Mouse (Mus musculus) lung, adult 2 months (tissue): ENCODE data around the gene Litaf. TPM values are rescaled to one million over a fixed set of nuclear protein-coding genes. Genes with fewer than 3 reads are reported as not detected.

Experiments used
- DNase-seq: peaks from one replicate; pipeline ENCODE4 v3.0.0; 2022
- H3K4me1 ChIP-seq: fragments of 200-500 bp; 2 replicates; pipeline ENCODE4 v1.6.1; 2011; ENCODE audit warnings: low read length; ENCODE audit not compliant: control insufficient read depth, insufficient read depth
- H3K4me3 ChIP-seq: fragments of 200-500 bp; replicated peaks from 2 replicates; pipeline ENCODE3; 2011; ENCODE audit warnings: low read depth, mild to moderate bottlenecking, control low read depth, low read length; ENCODE audit errors: extremely low read depth
- CTCF ChIP-seq: fragments of 200-500 bp; IDR thresholded peaks from 2 replicates; pipeline ENCODE4 v1.5.1; 2011; ENCODE audit warnings: mild to moderate bottlenecking, low read length, control low read depth; ENCODE audit not compliant: insufficient read depth
- POLR2A ChIP-seq: fragments of 200-500 bp; IDR thresholded peaks from 2 replicates; pipeline ENCODE4 v1.6.1; 2011; ENCODE audit warnings: low read depth, mild to moderate bottlenecking, control low read depth, low read length, borderline replicate concordance; ENCODE audit errors: extremely low read depth
- WGBS: fragments of 180-500 bp; shearing (Covaris S2); methylation state at CpG from one replicate; pipeline ENCODE4 v1.1.7; 2018; 5-methylcytosine and 5-hydroxymethylcytosine counted together
- polyA plus RNA-seq: library from polyadenylated mRNA; depleted of rRNA; stranded (reverse); fragments of >200 nt; gene quantifications from 2 replicates; pipeline ENCODE4 v1.2.3, GENCODE M21; 2012

The Litaf gene
- polyA plus RNA-seq, 1 experiment, result 215 TPM

DNA sequence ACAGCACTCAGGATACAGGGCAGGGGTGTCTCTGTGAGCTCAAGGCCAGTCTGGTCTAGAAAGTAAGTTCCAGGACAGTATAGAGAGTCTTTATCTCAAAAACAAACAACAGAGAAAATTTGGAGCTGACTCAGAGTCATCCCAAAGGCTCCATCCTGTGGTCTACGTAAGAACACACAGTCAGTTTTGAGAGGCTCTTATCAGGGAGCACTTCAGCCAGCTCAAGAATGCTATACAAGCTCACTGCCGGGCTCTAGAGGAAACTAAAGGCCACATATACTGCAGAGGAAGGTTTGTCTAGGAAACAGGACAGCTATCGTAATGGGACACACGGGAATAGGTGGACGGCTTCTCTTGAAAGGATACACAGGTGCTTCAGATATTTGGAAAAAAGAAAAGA is 122.7 kb downstream of the Litaf start:
- Histone ChIP-seq H3K4me1 (no peaks in the 10 kb centered on the region), H3K4me3 (no peak overlapping the region)
- no peak for DNase-seq
- no peak for TF ChIP-seq CTCF
- TF ChIP-seq POLR2A, result no peak
- 60% methylated on average over 5 of the region's 5 CpGs for WGBS

DNA sequence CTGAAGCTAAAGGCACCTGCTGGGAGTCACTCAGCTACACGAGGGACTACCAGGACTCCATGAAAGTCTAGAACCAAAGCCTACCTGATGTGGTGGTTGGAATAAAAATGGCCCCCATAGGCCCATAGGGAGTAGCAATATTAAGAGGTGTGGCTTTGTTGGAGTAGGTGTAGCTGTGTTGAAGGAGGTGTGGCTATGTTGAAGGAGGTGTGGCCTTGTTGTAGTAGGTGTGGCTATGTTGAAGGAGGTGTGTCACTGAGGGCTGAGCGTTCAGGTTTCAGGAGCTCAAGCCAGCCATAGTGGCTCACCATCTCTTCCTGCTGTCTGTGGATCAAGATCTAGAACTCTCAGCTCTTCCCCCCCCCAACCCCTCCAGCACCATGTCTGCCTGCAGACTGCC is 125.3 kb downstream of the Litaf start:
- H3K4me3 ChIP-seq, result no peak overlapping the region
- DNase-seq, result no peak
- 77% methylated on average over 2 of the region's 2 CpGs for WGBS
- TF ChIP-seq CTCF (no peak), POLR2A (no peak)
- H3K4me1 ChIP-seq, result no peaks in the 10 kb centered on the region

DNA sequence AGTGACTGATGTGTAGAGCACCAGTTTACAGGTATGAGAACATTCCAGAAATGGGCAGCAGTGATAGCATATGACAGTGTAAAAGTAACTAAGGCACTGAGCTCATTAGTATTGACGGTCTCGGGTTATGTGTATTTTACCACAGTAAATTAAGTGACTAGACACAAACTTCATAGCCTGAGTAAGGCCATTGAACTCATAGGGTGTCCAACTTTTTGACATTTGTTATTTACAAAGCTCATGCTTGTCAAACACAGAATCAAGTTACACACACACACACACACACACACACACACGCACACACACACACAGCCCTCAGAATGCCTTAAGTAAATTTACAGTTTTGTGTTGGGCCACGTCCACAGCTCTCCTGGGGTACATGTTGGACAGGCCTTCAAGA is 126.0 kb downstream of the Litaf start:
- WGBS, result 76% methylated on average over 4 of the region's 4 CpGs
- TF ChIP-seq CTCF (no peak), POLR2A (no peak)
- H3K4me3 ChIP-seq, result no peak overlapping the region
- no peaks in the 10 kb centered on the region for H3K4me1 ChIP-seq
- DNase-seq, result no peak

DNA sequence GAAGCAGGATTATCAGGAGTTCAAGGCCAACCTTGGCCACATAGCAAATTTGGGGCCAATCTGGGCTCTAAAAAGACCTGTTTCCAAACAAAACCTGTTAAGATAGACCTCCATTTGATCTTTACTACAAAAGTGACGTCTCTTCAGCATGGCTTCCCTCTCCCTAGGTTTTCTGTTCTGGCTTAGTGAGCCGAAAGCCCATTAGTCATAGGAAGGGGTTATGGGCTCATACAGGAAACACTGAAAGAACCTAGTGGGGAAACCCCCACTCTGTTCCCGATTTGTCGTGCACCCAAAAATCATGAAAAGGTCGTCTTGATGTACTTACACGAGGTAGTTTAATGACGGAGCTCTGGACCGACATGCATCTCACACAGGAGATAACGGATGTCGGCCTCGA is 128.5 kb downstream of the Litaf start:
- Histone ChIP-seq H3K4me3 (no peak overlapping the region), H3K4me1 (no peaks in the 10 kb centered on the region)
- no peak for DNase-seq
- TF ChIP-seq POLR2A (no peak), CTCF (no peak)
- 75% methylated on average over 11 of the region's 11 CpGs for WGBS

DNA sequence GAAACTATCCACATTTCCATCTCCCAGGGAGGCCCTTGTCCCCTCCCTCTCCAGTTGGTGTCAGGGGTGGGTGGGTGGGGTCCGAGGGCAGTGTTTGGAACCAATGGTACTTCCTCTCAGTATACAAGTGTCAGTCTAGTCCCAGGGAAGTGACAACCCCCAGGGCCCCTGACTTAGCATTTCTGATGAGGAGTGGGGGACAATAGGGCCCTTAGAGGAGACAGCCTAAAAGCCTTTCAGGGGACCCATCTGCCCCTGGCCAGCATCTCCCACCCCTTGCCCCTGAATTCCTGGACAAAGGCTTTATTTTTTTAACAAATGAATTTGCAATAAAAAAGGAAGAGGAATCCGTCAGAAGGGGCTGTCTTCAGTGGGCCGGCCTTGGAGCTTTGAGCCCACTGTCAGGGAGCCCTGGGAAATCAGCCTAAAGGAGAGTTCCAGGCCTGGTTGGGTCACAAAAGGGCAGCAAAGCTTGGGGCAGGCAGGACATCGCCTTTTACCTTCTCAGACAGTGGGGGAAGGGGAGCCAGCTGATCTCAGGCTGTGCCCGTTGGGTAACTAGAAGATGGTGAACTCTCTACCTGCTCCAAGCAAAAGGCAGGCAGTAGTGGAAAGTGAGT is 129.1 kb downstream of the Litaf start:
- TF ChIP-seq POLR2A (no peak), CTCF (no peak)
- DNase-seq, result no peak
- Histone ChIP-seq H3K4me1 (no peaks in the 10 kb centered on the region), H3K4me3 (no peak overlapping the region)
- WGBS, result 68% methylated on average over 5 of the region's 5 CpGs

DNA sequence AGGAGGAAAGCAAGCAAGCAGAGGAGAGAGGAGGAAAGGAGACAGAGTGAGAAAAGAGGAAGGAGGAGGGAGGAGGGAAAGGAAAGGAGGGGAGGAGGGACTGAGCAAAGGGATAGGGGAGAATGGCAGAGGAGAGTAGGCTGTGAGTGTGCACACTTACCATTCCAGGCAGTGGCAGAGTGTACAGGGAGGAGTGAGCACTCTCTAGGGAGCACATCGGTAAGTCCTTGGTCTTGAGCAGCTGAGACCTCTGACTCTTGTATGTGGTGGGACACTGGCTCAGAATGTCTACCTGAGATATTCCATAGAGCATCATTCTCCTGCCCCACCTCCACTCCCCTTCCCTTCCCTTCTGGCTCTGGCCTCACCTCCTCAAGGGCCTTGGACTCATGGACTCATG is 131.9 kb downstream of the Litaf start:
- no peak for TF ChIP-seq POLR2A
- no peak overlapping the region for H3K4me3 ChIP-seq
- DNase-seq, result no peak
- 94% methylated on average over 1 of the region's 1 CpGs for WGBS
- no peaks in the 10 kb centered on the region for H3K4me1 ChIP-seq

DNA sequence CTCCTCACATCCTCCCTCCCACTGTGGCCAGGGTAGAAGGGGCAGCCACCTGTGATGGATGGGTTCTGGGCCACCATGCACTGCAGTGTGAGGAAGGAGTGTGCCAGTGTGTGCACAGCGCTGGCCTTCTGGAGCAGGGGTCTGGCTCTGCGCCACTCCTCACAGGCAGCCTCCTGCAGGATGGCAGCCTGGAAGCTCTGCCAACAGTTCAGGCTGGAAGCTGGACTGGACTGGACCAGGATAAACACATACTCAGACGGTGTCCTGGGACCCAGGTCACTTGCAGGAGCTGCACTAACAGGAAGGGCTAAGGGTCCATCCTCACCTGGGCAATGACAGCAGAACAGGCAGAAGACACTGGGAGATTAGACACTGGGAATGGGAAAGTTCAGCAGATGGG is 132.6 kb downstream of the Litaf start:
- no peak overlapping the region for H3K4me3 ChIP-seq
- no peak for DNase-seq
- no peak for TF ChIP-seq POLR2A
- no peak for TF ChIP-seq CTCF
- 53% methylated on average over 3 of the region's 3 CpGs for WGBS
- H3K4me1 ChIP-seq, result no peaks in the 10 kb centered on the region

DNA sequence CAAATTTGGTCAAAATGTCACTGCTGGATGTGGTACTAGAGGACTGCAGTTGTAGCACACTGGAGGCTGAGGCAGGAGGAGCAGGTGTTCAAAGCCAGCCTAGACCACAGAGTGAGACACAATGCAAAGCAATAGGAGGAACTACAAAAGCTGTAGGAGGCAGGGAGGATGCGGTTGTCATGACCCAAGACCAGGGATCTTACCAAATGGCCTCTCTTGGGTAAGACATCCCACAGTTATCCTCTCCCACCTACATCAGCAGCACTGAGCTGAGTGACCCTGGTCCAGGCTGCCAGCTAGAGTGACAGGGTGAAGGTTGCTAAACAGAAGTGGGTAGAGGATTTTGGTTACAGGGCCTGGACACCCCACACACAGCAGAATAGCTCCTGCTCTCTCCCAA is 138.9 kb downstream of the Litaf start:
- TF ChIP-seq POLR2A (no peak), CTCF (no peak)
- DNase-seq, result no peak
- Histone ChIP-seq H3K4me3 (no peak overlapping the region), H3K4me1 (no peaks in the 10 kb centered on the region)
- 71% methylated on average over 1 of the region's 1 CpGs for WGBS

DNA sequence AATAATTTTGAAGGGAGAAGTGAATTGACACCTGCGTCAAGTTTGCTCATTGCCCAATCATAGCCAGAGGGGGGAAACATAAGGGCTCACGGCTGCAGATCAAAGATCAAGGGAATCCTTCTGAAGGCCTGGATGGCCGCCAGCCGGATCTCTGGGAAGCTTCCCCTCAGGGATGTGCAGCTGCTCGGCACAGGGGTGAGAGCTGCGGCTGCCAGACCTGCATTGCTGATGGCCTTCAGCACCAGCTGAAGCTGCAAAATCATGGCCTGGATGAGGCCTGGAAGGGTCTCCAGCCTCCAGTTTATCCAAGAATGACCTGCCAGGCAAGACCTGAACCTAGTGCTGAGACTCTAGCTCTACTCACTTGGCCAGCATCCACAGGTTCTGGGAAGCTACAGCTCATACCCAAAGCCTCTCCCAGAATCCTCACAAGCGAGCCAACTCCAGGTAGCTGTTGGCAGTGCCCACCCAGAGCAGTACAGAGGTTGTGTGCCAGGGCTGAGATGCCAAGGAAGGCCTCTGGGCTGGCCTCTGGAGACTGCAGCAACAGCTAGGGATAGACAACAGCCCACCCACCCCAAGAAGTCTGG is 140.3 kb downstream of the Litaf start:
- Histone ChIP-seq H3K4me3 (no peak overlapping the region), H3K4me1 (no peaks in the 10 kb centered on the region)
- WGBS, result 43% methylated on average over 7 of the region's 7 CpGs
- TF ChIP-seq POLR2A, result no peak
- no peak for TF ChIP-seq CTCF
- DNase-seq, result no peak

DNA sequence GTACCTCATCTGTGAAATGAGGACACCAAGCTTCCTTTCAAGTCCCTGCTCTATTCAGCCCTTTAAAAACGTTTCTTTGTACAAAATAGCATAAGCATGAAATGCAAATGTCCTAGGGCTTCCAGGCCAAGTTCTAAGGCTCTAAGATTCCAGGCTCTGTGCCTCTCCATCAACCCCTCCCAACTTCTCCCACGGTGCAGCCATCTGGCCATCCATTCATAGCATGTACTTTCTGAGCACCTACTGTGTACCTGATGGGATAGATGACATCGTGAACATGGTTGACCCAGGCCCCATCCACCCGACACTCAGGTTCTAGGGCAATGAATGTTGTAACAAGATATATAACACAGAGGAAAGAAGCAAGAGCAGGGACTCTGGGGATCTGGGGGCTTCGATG is 142.4 kb downstream of the Litaf start:
- WGBS, result 80% methylated on average over 5 of the region's 5 CpGs
- Histone ChIP-seq H3K4me1 (no peaks in the 10 kb centered on the region), H3K4me3 (no peak overlapping the region)
- no peak for DNase-seq
- TF ChIP-seq POLR2A (no peak), CTCF (no peak)
